Mouse (Mus musculus) heart, postnatal 0 days (tissue): Measurements from ENCODE around the gene Dnajb11. TPM values are rescaled to one million over a fixed set of nuclear protein-coding genes. Genes with fewer than 3 reads are reported as not detected.

ENCODE experiments used
- ATAC-seq: fragments of 200-750 bp; cut with Nextera tagmentation; 2 replicates; pipeline ENCODE4 v1.8.0; 2017; ENCODE audit warnings: low read depth, moderate number of reproducible peaks, moderate library complexity; ENCODE audit not compliant: insufficient read depth
- DNase-seq: peaks from one replicate; pipeline ENCODE4 v3.0.0-alpha.2; 2016; ENCODE audit warnings: low spot score
- H3K27ac ChIP-seq: fragments of 300-500 bp; sonication (generic); 2 replicates; pipeline ENCODE4 v1.5.1; 2014; ENCODE audit warnings: low read depth, mild to moderate bottlenecking
- H3K27me3 ChIP-seq: fragments of 300-500 bp; sonication (generic); 2 replicates; pipeline ENCODE4 v1.6.1; 2014; ENCODE audit warnings: low read length, mixed read lengths; ENCODE audit not compliant: control insufficient read depth, insufficient read depth
- H3K36me3 ChIP-seq: fragments of 300-500 bp; sonication (generic); replicated peaks from 2 replicates; pipeline ENCODE4 v1.6.1; 2014; ENCODE audit warnings: low read length, mixed read lengths; ENCODE audit not compliant: control insufficient read depth, insufficient read depth
- H3K4me1 ChIP-seq: fragments of 300-500 bp; sonication (generic); 2 replicates; pipeline ENCODE4 v1.6.1; 2014; ENCODE audit warnings: antibody characterized with exemption; ENCODE audit not compliant: control insufficient read depth, insufficient read depth
- H3K4me2 ChIP-seq: fragments of 300-500 bp; sonication (generic); 2 replicates; pipeline ENCODE4 v1.6.1; 2014; ENCODE audit warnings: low read depth, mild to moderate bottlenecking, low read length, moderate library complexity
- H3K4me3 ChIP-seq: fragments of 300-500 bp; sonication (generic); 2 replicates; pipeline ENCODE4 v1.5.1; 2014; ENCODE audit warnings: low read depth, low read length
- H3K9ac ChIP-seq: fragments of 300-500 bp; sonication (generic); replicated peaks from 2 replicates; pipeline ENCODE4 v1.6.1; 2014; ENCODE audit warnings: low read depth, low read length, mixed read lengths
- H3K9me3 ChIP-seq: fragments of 300-500 bp; sonication (generic); replicated peaks from 2 replicates; pipeline ENCODE4 v1.6.1; 2016; ENCODE audit warnings: low read length; ENCODE audit not compliant: control insufficient read depth
- CTCF ChIP-seq: IDR thresholded peaks from 2 replicates; pipeline ENCODE4 v1.5.1; 2016; ENCODE audit warnings: antibody characterized with exemption, control low read depth, low read depth
- EP300 ChIP-seq: IDR thresholded peaks from 2 replicates; pipeline ENCODE4 v1.6.1; 2016; ENCODE audit warnings: antibody characterized with exemption, low read depth
- WGBS: fragments of 180-500 bp; shearing (Covaris S2); extraction: QIAGEN DNeasy Blood & Tissue Kit; methylation state at CpG from one replicate; pipeline ENCODE4 v1.1.7; 2014; 5-methylcytosine and 5-hydroxymethylcytosine counted together
- polyA plus RNA-seq: library from polyadenylated mRNA; unstranded; fragments of >200 nt; fragmentation: Nextera tagmentation; extraction: Ambion mirVana; gene quantifications from 2 replicates; pipeline ENCODE4 v1.2.1, GENCODE M21; 2015
- total RNA-seq: library from RNA; depleted of rRNA; stranded (reverse); fragments of >200 nt; gene quantifications from 2 replicates; pipeline ENCODE4 v1.2.3, GENCODE M21; 2014; ENCODE audit warnings: low replicate concordance

Dnajb11 gene
- total and polyA plus RNA-seq, 2 experiments from 2014 or later, result 27.7 to 56.2 TPM

GRCm38 (mm10) chr16:22909290-22909689 lies 51.6 kb downstream of the Dnajb11 start:
- Histone ChIP-seq H3K4me1 (no peaks in the 10 kb centered on the region), H3K9ac (no peak overlapping the region), H3K27me3 (no peaks in the 10 kb centered on the region), H3K27ac (no peak overlapping the region), H3K4me2 (no peak overlapping the region), H3K9me3 (no peaks in the 10 kb centered on the region), H3K4me3 (no peak overlapping the region), H3K36me3 (no peaks in the 10 kb centered on the region)
- TF ChIP-seq EP300 (no peak), CTCF (no peak)
- no peak for ATAC-seq
- 83% methylated on average over 6 of the region's 6 CpGs for WGBS
- DNase-seq, result no peak

- Histone ChIP-seq H3K9ac (no peak overlapping the region), H3K4me3 (no peak overlapping the region), H3K9me3 (no peaks in the 10 kb centered on the region), H3K27me3 (no peaks in the 10 kb centered on the region), H3K27ac (no peak overlapping the region), H3K4me1 (no peaks in the 10 kb centered on the region), H3K36me3 (no peaks in the 10 kb centered on the region), H3K4me2 (no peak overlapping the region)
- ATAC-seq, result no peak
- DNase-seq, result no peak
- TF ChIP-seq EP300 (no peak), CTCF (no peak)
- WGBS, result 64% methylated on average over 3 of the region's 3 CpGs
These were observed 54.3 kb downstream of the Dnajb11 start for GRCm38 (mm10) chr16:22911986-22912385.

- H3K4me1 ChIP-seq, result no peaks in the 10 kb centered on the region
- ATAC-seq, result no peak
- H3K4me2 ChIP-seq, result no peak overlapping the region
- H3K27me3 ChIP-seq, result no peaks in the 10 kb centered on the region
- H3K27ac ChIP-seq, result no peak overlapping the region
- no peak overlapping the region for H3K9ac ChIP-seq
- 49% methylated on average over 6 of the region's 6 CpGs for WGBS
- TF ChIP-seq EP300 (no peak), CTCF (no peak)
- H3K36me3 ChIP-seq, result no peaks in the 10 kb centered on the region
- no peak overlapping the region for H3K4me3 ChIP-seq
- DNase-seq, result no peak
- H3K9me3 ChIP-seq, result no peaks in the 10 kb centered on the region
These were observed 55.2 kb downstream of the Dnajb11 start for GRCm38 (mm10) chr16:22912886-22913285.

GRCm38 (mm10) chr16:22914276-22914675 lies 56.6 kb downstream of the Dnajb11 start:
- no peak for DNase-seq
- Histone ChIP-seq H3K4me2 (no peak overlapping the region), H3K4me1 (no peaks in the 10 kb centered on the region), H3K27ac (no peak overlapping the region), H3K9ac (no peak overlapping the region), H3K9me3 (no peaks in the 10 kb centered on the region), H3K27me3 (no peaks in the 10 kb centered on the region), H3K36me3 (no peaks in the 10 kb centered on the region), H3K4me3 (no peak overlapping the region)
- no peak for TF ChIP-seq EP300
- no peak for TF ChIP-seq CTCF
- no peak for ATAC-seq

GRCm38 (mm10) chr16:22918034-22918433 lies 60.4 kb downstream of the Dnajb11 start, which contains the start of gene Fetub:
Gene Fetub (plus strand): TSS chr16:22918334.
- no peaks in the 10 kb centered on the region for H3K4me1 ChIP-seq
- no peaks in the 10 kb centered on the region for H3K9me3 ChIP-seq
- whole genome bisulfite sequencing, result 81% methylated on average over 5 of the region's 5 CpGs
- TF ChIP-seq CTCF (no peak), EP300 (no peak)
- ATAC-seq, result no peak
- no peaks in the 10 kb centered on the region for H3K27me3 ChIP-seq
- H3K27ac ChIP-seq, result no peak within 1 kb of the TSS
- DNase-seq, result no peak
- H3K36me3 ChIP-seq, result no peaks in the 10 kb centered on the region
- H3K4me2 ChIP-seq, result no peak within 1 kb of the TSS
- H3K9ac ChIP-seq, result no peak within 1 kb of the TSS
- H3K4me3 ChIP-seq, result no peak within 1 kb of the TSS

- H3K4me2 ChIP-seq, result no peak overlapping the region
- H3K27ac ChIP-seq, result no peak overlapping the region
- DNase-seq (no peak), ATAC-seq (no peak)
- 81% methylated on average over 15 of the region's 15 CpGs for WGBS
- H3K4me3 ChIP-seq, result no peak overlapping the region
- no peak overlapping the region for H3K9ac ChIP-seq
- H3K27me3 ChIP-seq, result no peaks in the 10 kb centered on the region
- no peaks in the 10 kb centered on the region for H3K9me3 ChIP-seq
- H3K4me1 ChIP-seq, result no peaks in the 10 kb centered on the region
- TF ChIP-seq EP300, result no peak
- TF ChIP-seq CTCF, result no peak
- H3K36me3 ChIP-seq, result no peaks in the 10 kb centered on the region
These were observed 61.1 kb downstream of the Dnajb11 start for GRCm38 (mm10) chr16:22918664-22919312.
